Mouse (Mus musculus) lung, embryonic 14.5 days (tissue): ENCODE measurements around the gene Gprin3. TPM values are rescaled to one million over a fixed set of nuclear protein-coding genes. Genes with fewer than 3 reads are reported as not detected.

Source experiments
- ATAC-seq: fragments of 200-750 bp; cut with Nextera tagmentation; 2 replicates; pipeline ENCODE4 v1.8.0; 2017; ENCODE audit warnings: mild to moderate bottlenecking, moderate TSS enrichment, moderate library complexity; ENCODE audit not compliant: insufficient read depth
- DNase-seq: peaks from one replicate; pipeline ENCODE4 v3.0.0-alpha.2; 2015
- H3K27ac ChIP-seq: fragments of 300-500 bp; sonication (generic); 2 replicates; pipeline ENCODE4 v1.5.1; 2014; ENCODE audit warnings: low read depth, mild to moderate bottlenecking, moderate library complexity
- H3K27me3 ChIP-seq: fragments of 300-500 bp; sonication (generic); 2 replicates; pipeline ENCODE4 v1.6.1; 2014; ENCODE audit warnings: low read length, control low read depth; ENCODE audit not compliant: insufficient read depth
- H3K36me3 ChIP-seq: fragments of 300-500 bp; sonication (generic); 2 replicates; pipeline ENCODE4 v1.6.1; 2014; ENCODE audit warnings: control low read depth; ENCODE audit not compliant: insufficient read depth
- H3K4me1 ChIP-seq: fragments of 300-500 bp; sonication (generic); 2 replicates; pipeline ENCODE4 v1.6.1; 2014; ENCODE audit warnings: antibody characterized with exemption, control low read depth; ENCODE audit not compliant: insufficient read depth
- H3K4me2 ChIP-seq: fragments of 300-500 bp; sonication (generic); 2 replicates; pipeline ENCODE4 v1.6.1; 2014; ENCODE audit warnings: mild to moderate bottlenecking
- H3K4me3 ChIP-seq: fragments of 300-500 bp; sonication (generic); 2 replicates; pipeline ENCODE4 v1.5.1; 2014; ENCODE audit warnings: low read depth, low read length
- H3K9ac ChIP-seq: fragments of 300-500 bp; sonication (generic); 2 replicates; pipeline ENCODE4 v1.6.1; 2014
- H3K9me3 ChIP-seq: fragments of 300-500 bp; sonication (generic); 2 replicates; pipeline ENCODE4 v1.6.1; 2016; ENCODE audit warnings: low read depth, low read length, control low read depth
- CTCF ChIP-seq: IDR thresholded peaks from 2 replicates; pipeline ENCODE4 v1.5.1; 2016; ENCODE audit warnings: antibody characterized with exemption, low read depth
- WGBS: fragments of 180-500 bp; shearing (Covaris S2); extraction: QIAGEN DNeasy Blood & Tissue Kit; methylation state at CpG from one replicate; pipeline ENCODE4 v1.1.7; 2014; 5-methylcytosine and 5-hydroxymethylcytosine counted together
- polyA plus RNA-seq: library from polyadenylated mRNA; unstranded; fragments of >200 nt; fragmentation: Nextera tagmentation; extraction: Ambion mirVana; gene quantifications from 2 replicates; pipeline ENCODE4 v1.2.1, GENCODE M21; 2014

The Gprin3 gene
- polyA plus RNA-seq, 1 experiment from 2014 or later: 7.1 TPM

- no peak for DNase-seq
- Histone ChIP-seq H3K4me1 (no peaks in the 10 kb centered on the region), H3K27ac (no peak overlapping the region), H3K4me3 (no peak overlapping the region), H3K27me3 (no peaks in the 10 kb centered on the region), H3K9ac (no peak overlapping the region), H3K4me2 (no peak overlapping the region), H3K36me3 (no peaks in the 10 kb centered on the region), H3K9me3 (no peaks in the 10 kb centered on the region)
- no peak for TF ChIP-seq CTCF
- no peak for ATAC-seq
- WGBS: 85% methylated on average over 1 of the region's 1 CpGs
Observed at GRCm38 (mm10) chr6:59303031-59303430, 123.1 kb downstream of the Gprin3 start.

Other genes with a start within 250 kb of the Gprin3 start
- 9.4 and 10.8 TPM in 2 replicates for gene Tigd2, start 217.4 kb downstream of the Gprin3 start, polyA plus RNA-seq